Mouse (Mus musculus): ENCODE results near the gene Sdhb. TPM values are rescaled to one million over a fixed set of nuclear protein-coding genes. Genes with fewer than 3 reads are reported as not detected.

The Sdhb gene
- polyA plus RNA-seq, 1 experiment = 2,044 TPM

- Histone ChIP-seq H3K4me3 (ENCODE audit: insufficient read depth, low read depth, low read length) (no peak overlapping the region), H3K27ac (replicated peaks; ENCODE audit: low read depth, low read length) (peak overlapping the region; percentile 24; the same call in 1 of the 2 replicates)
Observed at GRCm38 (mm10) chr4:140944356-140944755, 16.6 kb upstream of the Sdhb start.

GRCm38 (mm10) chr4:140944961-140945442 lies 16.0 kb upstream of the Sdhb start:
- Histone ChIP-seq H3K4me1 (ENCODE audit: control insufficient read depth, insufficient read depth, insufficient read length, low read length) (no peaks in the 10 kb centered on the region), H3K27ac (replicated peaks; ENCODE audit: low read depth, low read length) (0 out of 2 replicates have a peak overlapping the region, but pooled peaks have one; percentile 36)

More at GRCm38 (mm10) chr4:140944356-140944755, 16.6 kb upstream of the Sdhb start:
- H3K4me1 ChIP-seq (ENCODE audit: control insufficient read depth, insufficient read depth, insufficient read length, low read length) = no peaks in the 10 kb centered on the region

GRCm38 (mm10) chr4:140945571-140945970 lies 15.4 kb upstream of the Sdhb start:
- H3K4me3 ChIP-seq (ENCODE audit: insufficient read depth, low read depth, low read length) = no peak overlapping the region
- H3K4me1 ChIP-seq (ENCODE audit: control insufficient read depth, insufficient read depth, insufficient read length, low read length) = no peaks in the 10 kb centered on the region
- 0 out of 2 replicates have a peak overlapping the region, but pooled peaks have one; percentile 12 for H3K27ac ChIP-seq (replicated peaks; ENCODE audit: low read depth, low read length)

More at GRCm38 (mm10) chr4:140944961-140945442, 16.0 kb upstream of the Sdhb start:
- no peak overlapping the region for H3K4me3 ChIP-seq (ENCODE audit: insufficient read depth, low read depth, low read length)

- H3K4me1 ChIP-seq (ENCODE audit: control insufficient read depth, insufficient read depth, insufficient read length, low read length) = no peaks in the 10 kb centered on the region
- H3K27ac ChIP-seq (replicated peaks; ENCODE audit: low read depth, low read length) = no peak overlapping the region
Observed at GRCm38 (mm10) chr4:140946048-140946447, 15.0 kb upstream of the Sdhb start.

GRCm38 (mm10) chr4:140946580-140947205 lies 14.3 kb upstream of the Sdhb start:
- Histone ChIP-seq H3K4me1 (ENCODE audit: control insufficient read depth, insufficient read depth, insufficient read length, low read length) (no peaks in the 10 kb centered on the region), H3K27ac (replicated peaks; ENCODE audit: low read depth, low read length) (no peak overlapping the region), H3K4me3 (ENCODE audit: insufficient read depth, low read depth, low read length) (no peak overlapping the region)

More at GRCm38 (mm10) chr4:140946048-140946447, 15.0 kb upstream of the Sdhb start:
- no peak overlapping the region for H3K4me3 ChIP-seq (ENCODE audit: insufficient read depth, low read depth, low read length)

GRCm38 (mm10) chr4:140947487-140948440 lies 13.2 kb upstream of the Sdhb start:
- Histone ChIP-seq H3K4me1 (ENCODE audit: control insufficient read depth, insufficient read depth, insufficient read length, low read length) (no peaks in the 10 kb centered on the region), H3K27ac (replicated peaks; ENCODE audit: low read depth, low read length) (no peak overlapping the region), H3K4me3 (ENCODE audit: insufficient read depth, low read depth, low read length) (no peak overlapping the region)

- Histone ChIP-seq H3K4me1 (ENCODE audit: control insufficient read depth, insufficient read depth, insufficient read length, low read length) (no peaks in the 10 kb centered on the region), H3K27ac (replicated peaks; ENCODE audit: low read depth, low read length) (no peak overlapping the region), H3K4me3 (ENCODE audit: insufficient read depth, low read depth, low read length) (no peak overlapping the region)
Observed at GRCm38 (mm10) chr4:140948481-140948880, 12.5 kb upstream of the Sdhb start.

GRCm38 (mm10) chr4:140949052-140949451 lies 12.0 kb upstream of the Sdhb start:
- no peak overlapping the region for H3K4me3 ChIP-seq (ENCODE audit: insufficient read depth, low read depth, low read length)
- H3K27ac ChIP-seq (replicated peaks; ENCODE audit: low read depth, low read length) = no peak overlapping the region

GRCm38 (mm10) chr4:140949616-140950015 lies 11.4 kb upstream of the Sdhb start:
- Histone ChIP-seq H3K4me1 (ENCODE audit: control insufficient read depth, insufficient read depth, insufficient read length, low read length) (no peaks in the 10 kb centered on the region), H3K4me3 (ENCODE audit: insufficient read depth, low read depth, low read length) (no peak overlapping the region), H3K27ac (replicated peaks; ENCODE audit: low read depth, low read length) (no peak overlapping the region)

More at GRCm38 (mm10) chr4:140949052-140949451, 12.0 kb upstream of the Sdhb start:
- H3K4me1 ChIP-seq (ENCODE audit: control insufficient read depth, insufficient read depth, insufficient read length, low read length) = no peaks in the 10 kb centered on the region

- Histone ChIP-seq H3K27ac (replicated peaks; ENCODE audit: low read depth, low read length) (no peak overlapping the region), H3K4me3 (ENCODE audit: insufficient read depth, low read depth, low read length) (no peak overlapping the region), H3K4me1 (ENCODE audit: control insufficient read depth, insufficient read depth, insufficient read length, low read length) (no peaks in the 10 kb centered on the region)
Observed at GRCm38 (mm10) chr4:140950574-140950973, 10.4 kb upstream of the Sdhb start.

GRCm38 (mm10) chr4:140951861-140952641 lies 9.0 kb upstream of the Sdhb start:
- H3K27ac ChIP-seq (replicated peaks; ENCODE audit: low read depth, low read length) = peak overlapping the region; percentile 56
- no peak overlapping the region for H3K4me3 ChIP-seq (ENCODE audit: insufficient read depth, low read depth, low read length)
- no peaks in the 10 kb centered on the region for H3K4me1 ChIP-seq (ENCODE audit: control insufficient read depth, insufficient read depth, insufficient read length, low read length)

GRCm38 (mm10) chr4:140957131-140957702 lies 3.8 kb upstream of the Sdhb start:
- H3K4me3 ChIP-seq (ENCODE audit: insufficient read depth, low read depth, low read length) = peak overlapping the region; percentile 69
- no peak overlapping the region for H3K27ac ChIP-seq (replicated peaks; ENCODE audit: low read depth, low read length)
- no peaks in the 10 kb centered on the region for H3K4me1 ChIP-seq (ENCODE audit: control insufficient read depth, insufficient read depth, insufficient read length, low read length)

- peak overlapping the region; percentile 52; the same call in 1 of the 2 replicates for H3K27ac ChIP-seq (replicated peaks; ENCODE audit: low read depth, low read length)
- peak overlapping the region; percentile 69 for H3K4me3 ChIP-seq (ENCODE audit: insufficient read depth, low read depth, low read length)
- H3K4me1 ChIP-seq (ENCODE audit: control insufficient read depth, insufficient read depth, insufficient read length, low read length) = no peaks in the 10 kb centered on the region; the same call in 1 of the 2 replicates
Observed at GRCm38 (mm10) chr4:140957725-140958124, 3.3 kb upstream of the Sdhb start.

- H3K4me3 ChIP-seq (ENCODE audit: insufficient read depth, low read depth, low read length) = no peak overlapping the region
- no peaks in the 10 kb centered on the region; the same call in 1 of the 2 replicates for H3K4me1 ChIP-seq (ENCODE audit: control insufficient read depth, insufficient read depth, insufficient read length, low read length)
- H3K27ac ChIP-seq (replicated peaks; ENCODE audit: low read depth, low read length) = no peak overlapping the region
Observed at GRCm38 (mm10) chr4:140958319-140958718, 2.7 kb upstream of the Sdhb start.

Data from brown adipose tissue, adult 24 weeks (tissue).